Comparison of ENCODE assay signal across 22 mouse cellular contexts in the genomic region with DNA sequence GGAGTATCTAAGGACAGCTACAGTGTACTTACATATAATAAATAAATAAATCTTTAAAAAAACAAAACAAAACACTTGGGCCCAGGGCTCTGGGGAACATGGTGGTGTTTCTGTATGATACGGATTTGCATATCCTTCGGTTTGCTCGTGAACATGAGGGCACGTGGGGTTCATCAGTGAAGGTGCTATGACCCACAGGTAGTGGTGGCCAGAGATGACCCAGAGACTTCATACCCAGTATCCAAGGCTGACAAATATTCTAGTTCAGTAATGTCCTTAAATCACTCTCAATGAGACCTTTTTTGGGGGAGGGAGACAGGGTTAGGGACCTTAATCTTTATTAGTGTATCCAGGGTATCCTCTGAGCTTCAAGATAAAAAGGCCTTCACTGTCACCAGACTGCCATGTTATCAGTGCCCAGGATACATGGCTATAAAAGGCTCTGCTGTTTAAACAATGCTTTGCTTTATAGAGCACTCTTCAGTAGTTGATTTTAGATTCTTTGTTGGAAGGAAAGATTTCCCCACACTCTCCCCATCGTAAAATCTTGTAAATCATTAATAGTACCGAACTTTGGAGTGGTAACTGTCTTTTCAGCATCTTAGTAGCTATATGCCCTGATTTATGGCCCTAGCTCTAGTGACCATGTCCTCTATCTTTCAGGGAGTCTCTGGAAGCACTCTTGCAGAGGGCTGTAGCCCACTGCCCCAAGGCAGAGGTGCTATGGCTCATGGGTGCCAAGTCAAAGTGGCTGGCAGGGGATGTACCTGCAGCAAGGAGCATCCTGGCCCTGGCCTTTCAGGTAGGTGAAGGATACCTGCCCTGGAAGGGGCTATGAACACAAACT. TPM values are rescaled to one million over a fixed set of nuclear protein-coding genes. Genes with fewer than 3 reads are reported as not detected.
A peak's percentile ranks its signal among the peaks of the same experiment; 100 is the strongest.
DNase-seq lines count a peak whose midpoint lies in the region; ATAC-seq and TF ChIP-seq lines count a peak whose summit lies in the region.
"Had no signal": no experiment of that assay in that cellular context is flagged by ENCODE, and none has a peak within 500 bp of the region (broad histone marks: within the 10 kb centered on the region; RNA-seq: fewer than 3 reads in every experiment).

No protein-coding gene starts in this region.

- no peaks in the 10 kb centered on the region for H3K4me1 ChIP-seq in intestine, embryonic 14.5 days (replicated peaks; ENCODE audit: control insufficient read depth, insufficient read depth, low read length)
- H3K4me1 ChIP-seq in intestine, embryonic 15.5 days (replicated peaks): no peaks in the 10 kb centered on the region
- peaks cover 9% of the 10 kb centered on the region; the same call in 1 of the 2 replicates for H3K4me1 ChIP-seq in intestine, postnatal 0 days (replicated peaks; ENCODE audit: control insufficient read depth, insufficient read depth, low read length)
- H3K4me1 ChIP-seq in small intestine, adult 2 months (ENCODE audit: control insufficient read depth, insufficient read depth, insufficient read length, low read length): peaks cover 10% of the 10 kb centered on the region
- H3K4me1 ChIP-seq: embryonic facial prominence, embryonic 10.5 days; embryonic facial prominence, embryonic 12.5 days; forebrain, embryonic 13.5 days; forebrain, embryonic 15.5 days had no signal

- 76% methylated on average over 6 of the region's 6 CpGs for WGBS in intestine, embryonic 14.5 days
- 70% methylated on average over 6 of the region's 6 CpGs for WGBS in intestine, embryonic 15.5 days
- 43% methylated on average over 6 of the region's 6 CpGs for WGBS in intestine, postnatal 0 days
- WGBS in small intestine, adult 2 months: 39% methylated on average over 6 of the region's 6 CpGs

- intact Hi-C loops in left cerebral cortex, postnatal 4 days (cut with DNase I): loop anchor here (10.0 kb wide), 1 partner anchor 208 kb away; no protein-coding TSS in a partner anchor

- no peak overlapping the region for H3K9ac ChIP-seq in intestine, embryonic 14.5 days (ENCODE audit: low read length)
- no peak overlapping the region for H3K9ac ChIP-seq in intestine, embryonic 15.5 days
- H3K9ac ChIP-seq in intestine, postnatal 0 days (ENCODE audit: low read depth, low read length): no peak overlapping the region
- H3K9ac ChIP-seq: embryonic facial prominence, embryonic 12.5 days; forebrain, embryonic 13.5 days; forebrain, embryonic 15.5 days had no signal

- no peak overlapping the region for H3K4me3 ChIP-seq in intestine, embryonic 14.5 days (ENCODE audit: low read depth, low read length)
- H3K4me3 ChIP-seq in intestine, embryonic 15.5 days (replicated peaks): no peak overlapping the region
- H3K4me3 ChIP-seq in intestine, postnatal 0 days (ENCODE audit: low read depth, low read length): no peak overlapping the region
- no peak overlapping the region for H3K4me3 ChIP-seq in small intestine, adult 2 months (ENCODE audit: low read depth, low read length)
- H3K4me3 ChIP-seq: embryonic facial prominence, embryonic 10.5 days; embryonic facial prominence, embryonic 12.5 days; forebrain, embryonic 13.5 days; forebrain, embryonic 15.5 days had no signal

- TF ChIP-seq POLR2A in small intestine, adult 2 months (IDR thresholded peaks at IDR 0.05; ENCODE audit: low read depth, low read length): no peak

- peak; percentile 84 for ATAC-seq in intestine, embryonic 14.5 days (replicated peaks; ENCODE audit: low FRiP score, low TSS enrichment, low read depth)
- peak; percentile 88 for ATAC-seq in intestine, embryonic 15.5 days
- peak; percentile 84 for ATAC-seq in intestine, postnatal 0 days
- ATAC-seq: forebrain, embryonic 13.5 days; forebrain, embryonic 15.5 days had no signal

- DNase-seq in intestine, embryonic 14.5 days (ENCODE audit: low spot score): peak; percentile 60
- DNase-seq in left cerebral cortex, postnatal 4 days: no peak
- DNase-seq in lung, adult 18-20 months: no peak
- DNase-seq in frontal cortex, postnatal 25 days (ENCODE audit: low spot score in 2 of 2): no peak
- DNase-seq in adrenal gland, postnatal 4 days (ENCODE audit: low spot score in 2 of 2): no peak
- DNase-seq: adrenal gland, adult 2 months; adrenal gland, postnatal 10 days; adrenal gland, postnatal 25 days; cerebellum, adult 11-12 months; cerebellum, adult 2 months; cerebellum, adult 9-10 months; cerebellum, postnatal 10 days; cerebellum, postnatal 25 days had no signal

- no peak overlapping the region for H3K27ac ChIP-seq in intestine, embryonic 14.5 days (ENCODE audit: low read depth)
- H3K27ac ChIP-seq in intestine, embryonic 15.5 days: no peak overlapping the region
- H3K27ac ChIP-seq in intestine, postnatal 0 days (ENCODE audit: low read depth, low read length): peak overlapping the region; percentile 64
- peak overlapping the region; percentile 69; the same call in 1 of the 2 replicates for H3K27ac ChIP-seq in small intestine, adult 2 months (ENCODE audit: insufficient read depth, low read depth, low read length)
- H3K27ac ChIP-seq: embryonic facial prominence, embryonic 10.5 days; embryonic facial prominence, embryonic 12.5 days; forebrain, embryonic 13.5 days; forebrain, embryonic 15.5 days had no signal

- H3K36me3 ChIP-seq in intestine, embryonic 14.5 days (ENCODE audit: control insufficient read depth, insufficient read depth, low read length): peaks cover 84% of the 10 kb centered on the region
- peaks cover 30% of the 10 kb centered on the region for H3K36me3 ChIP-seq in intestine, embryonic 15.5 days
- H3K36me3 ChIP-seq in intestine, postnatal 0 days (ENCODE audit: control insufficient read depth, insufficient read depth): peaks cover 49% of the 10 kb centered on the region
- H3K36me3 ChIP-seq in small intestine, adult 2 months (ENCODE audit: control insufficient read depth, insufficient read depth, low read length): peaks cover 55% of the 10 kb centered on the region

- H3K9me3 ChIP-seq in intestine, embryonic 14.5 days (ENCODE audit: control insufficient read depth, low read length): no peaks in the 10 kb centered on the region
- no peaks in the 10 kb centered on the region for H3K9me3 ChIP-seq in intestine, embryonic 15.5 days
- no peaks in the 10 kb centered on the region for H3K9me3 ChIP-seq in intestine, postnatal 0 days (ENCODE audit: control insufficient read depth)
- H3K9me3 ChIP-seq: embryonic facial prominence, embryonic 10.5 days; embryonic facial prominence, embryonic 12.5 days; forebrain, embryonic 13.5 days; forebrain, embryonic 15.5 days had no signal

- no peak overlapping the region for H3K4me2 ChIP-seq in intestine, embryonic 14.5 days (ENCODE audit: low read length)
- no peak overlapping the region for H3K4me2 ChIP-seq in intestine, embryonic 15.5 days (replicated peaks)
- H3K4me2 ChIP-seq in intestine, postnatal 0 days (replicated peaks; ENCODE audit: low read depth): 0 out of 2 replicates have a peak overlapping the region, but pooled peaks have one; percentile 9
- H3K4me2 ChIP-seq: embryonic facial prominence, embryonic 12.5 days; forebrain, embryonic 13.5 days; forebrain, embryonic 15.5 days had no signal

- H3K27me3 ChIP-seq in intestine, embryonic 14.5 days (replicated peaks; ENCODE audit: control insufficient read depth, insufficient read depth, low read length): no peaks in the 10 kb centered on the region
- no peaks in the 10 kb centered on the region for H3K27me3 ChIP-seq in intestine, embryonic 15.5 days (replicated peaks)
- H3K27me3 ChIP-seq in intestine, postnatal 0 days (replicated peaks; ENCODE audit: control insufficient read depth, insufficient read depth, low read length): no peaks in the 10 kb centered on the region
- no peaks in the 10 kb centered on the region for H3K27me3 ChIP-seq in small intestine, adult 2 months (ENCODE audit: control insufficient read depth, insufficient read depth, low read length)
- H3K27me3 ChIP-seq: embryonic facial prominence, embryonic 12.5 days; forebrain, embryonic 13.5 days; forebrain, embryonic 15.5 days had no signal

- no peak for TF ChIP-seq CTCF in intestine, postnatal 0 days (IDR thresholded peaks at IDR 0.05; ENCODE audit: low read depth)
- no peak for TF ChIP-seq CTCF in small intestine, adult 2 months (IDR thresholded peaks at IDR 0.05; ENCODE audit: extremely low read depth, insufficient read length, insufficient replicate concordance, low read depth, low read length)

RNA-seq across cellular contexts. Expression of gene Gm29797, which starts 10.0 kb away (rescaled TPM):
- 1.2 and 2.5 TPM in 2 replicates for polyA plus RNA-seq in intestine, embryonic 14.5 days (2014; fragmentation: Nextera tagmentation; extraction: Ambion mirVana)
- 1.3 and 3.1 TPM in 2 replicates for polyA plus RNA-seq in intestine, embryonic 15.5 days (2015; fragmentation: Nextera tagmentation; extraction: Ambion mirVana)
- 0.26 and 0.55 TPM in 2 replicates for polyA plus RNA-seq in intestine, postnatal 0 days (2015; fragmentation: Nextera tagmentation; extraction: Ambion mirVana)
- polyA plus RNA-seq in small intestine, adult 2 months (2012; rRNA removed): 0.29 and 0.42 TPM in 2 replicates
- under 1 TPM; 0.50 to 0.54 TPM for total RNA-seq in left cerebral cortex, postnatal 4 days (2021)
- total RNA-seq in adrenal gland, postnatal 4 days (2021): under 1 TPM; 0.42 TPM
- total RNA-seq: adrenal gland, postnatal 10 days; adrenal gland, postnatal 25 days; MEL had no signal
- polyA plus RNA-seq: embryonic facial prominence, embryonic 10.5 days; embryonic facial prominence, embryonic 12.5 days; forebrain, embryonic 11.5 days; forebrain, embryonic 15.5 days had no signal

RNA-seq across cellular contexts. Expression of gene Sox18, which starts 24.6 kb away (rescaled TPM):
- 25.5 and 30.5 TPM in 2 replicates for polyA plus RNA-seq in intestine, embryonic 14.5 days (2014; fragmentation: Nextera tagmentation; extraction: Ambion mirVana)
- 28.0 and 29.0 TPM in 2 replicates for polyA plus RNA-seq in intestine, embryonic 15.5 days (2015; fragmentation: Nextera tagmentation; extraction: Ambion mirVana)
- 24.7 and 28.5 TPM in 2 replicates for polyA plus RNA-seq in intestine, postnatal 0 days (2015; fragmentation: Nextera tagmentation; extraction: Ambion mirVana)
- 39.0 and 59.8 TPM in 2 replicates for polyA plus RNA-seq in small intestine, adult 2 months (2012; rRNA removed)
- 10 to 100 TPM; 13.4 to 13.5 TPM for total RNA-seq in left cerebral cortex, postnatal 4 days (2021)
- total RNA-seq in adrenal gland, postnatal 4 days (2021): 10 to 100 TPM; 45.2 to 47.3 TPM
- total RNA-seq: MEL had no signal

RNA-seq across cellular contexts. Expression of gene Tcea2, which starts 33.3 kb away (rescaled TPM):
- 24.7 and 25.3 TPM in 2 replicates for polyA plus RNA-seq in intestine, embryonic 14.5 days (2014; fragmentation: Nextera tagmentation; extraction: Ambion mirVana)
- polyA plus RNA-seq in intestine, embryonic 15.5 days (2015; fragmentation: Nextera tagmentation; extraction: Ambion mirVana): 14.9 and 15.7 TPM in 2 replicates
- polyA plus RNA-seq in intestine, postnatal 0 days (2015; fragmentation: Nextera tagmentation; extraction: Ambion mirVana): 6.8 and 8.0 TPM in 2 replicates
- polyA plus RNA-seq in small intestine, adult 2 months (2012; rRNA removed): 4.3 and 5.2 TPM in 2 replicates
- 10 to 100 TPM; 57.8 to 62.4 TPM for total RNA-seq in left cerebral cortex, postnatal 4 days (2021)
- 10 to 100 TPM; 23.6 to 24.3 TPM for total RNA-seq in adrenal gland, postnatal 4 days (2021)

RNA-seq across cellular contexts. Expression of gene Rgs19, which starts 46.9 kb away (rescaled TPM):
- polyA plus RNA-seq in intestine, embryonic 14.5 days (2014; fragmentation: Nextera tagmentation; extraction: Ambion mirVana): 64.2 and 68.9 TPM in 2 replicates
- polyA plus RNA-seq in intestine, embryonic 15.5 days (2015; fragmentation: Nextera tagmentation; extraction: Ambion mirVana): 37.4 and 39.4 TPM in 2 replicates
- polyA plus RNA-seq in intestine, postnatal 0 days (2015; fragmentation: Nextera tagmentation; extraction: Ambion mirVana): 11.3 and 12.7 TPM in 2 replicates
- 19.9 and 24.1 TPM in 2 replicates for polyA plus RNA-seq in small intestine, adult 2 months (2012; rRNA removed)
- 10 to 100 TPM; 39.0 to 49.4 TPM for total RNA-seq in left cerebral cortex, postnatal 4 days (2021)
- total RNA-seq in adrenal gland, postnatal 4 days (2021): 10 to 100 TPM; 30.2 to 31.1 TPM

RNA-seq across cellular contexts. Expression of gene Samd10, which starts 47.8 kb away (rescaled TPM):
- 25.4 and 26.4 TPM in 2 replicates for polyA plus RNA-seq in intestine, embryonic 14.5 days (2014; fragmentation: Nextera tagmentation; extraction: Ambion mirVana)
- 22.3 and 22.7 TPM in 2 replicates for polyA plus RNA-seq in intestine, embryonic 15.5 days (2015; fragmentation: Nextera tagmentation; extraction: Ambion mirVana)
- polyA plus RNA-seq in intestine, postnatal 0 days (2015; fragmentation: Nextera tagmentation; extraction: Ambion mirVana): 18.5 and 18.8 TPM in 2 replicates
- polyA plus RNA-seq in small intestine, adult 2 months (2012; rRNA removed): 13.6 and 26.0 TPM in 2 replicates
- total RNA-seq in left cerebral cortex, postnatal 4 days (2021): 10 to 100 TPM; 43.7 to 48.7 TPM
- total RNA-seq in adrenal gland, postnatal 4 days (2021): 10 to 100 TPM; 23.8 to 25.5 TPM

Comparison
In these comparisons a context has a peak if more than half of its experiments do, and no peak if none do; other contexts are left out.
1. H3K27ac ChIP-seq: peak in intestine, postnatal 0 days (single experiment) and small intestine, adult 2 months (single experiment); none in intestine, embryonic 14.5 days (single experiment) and intestine, embryonic 15.5 days (single experiment).
2. Peak in every context shown above with its lines, with median percentiles within 50 percentile points of each other: ATAC-seq.